Mouse (Mus musculus) heart, adult 2 months (tissue): ENCODE measurements around the gene Gm49387.

Experiments
- CTCF ChIP-seq: fragments of 200-600 bp; IDR thresholded peaks from 2 replicates; pipeline ENCODE4 v1.8.1; 2022; ENCODE audit warnings: antibody characterized with exemption, mild to moderate bottlenecking, moderate library complexity
- POLR2A ChIP-seq: fragments of 200-500 bp; IDR thresholded peaks from 2 replicates; pipeline ENCODE4 v1.6.1; 2011; ENCODE audit warnings: mild to moderate bottlenecking, low read depth, low read length, control low read depth; ENCODE audit not compliant: insufficient read depth

DNA sequence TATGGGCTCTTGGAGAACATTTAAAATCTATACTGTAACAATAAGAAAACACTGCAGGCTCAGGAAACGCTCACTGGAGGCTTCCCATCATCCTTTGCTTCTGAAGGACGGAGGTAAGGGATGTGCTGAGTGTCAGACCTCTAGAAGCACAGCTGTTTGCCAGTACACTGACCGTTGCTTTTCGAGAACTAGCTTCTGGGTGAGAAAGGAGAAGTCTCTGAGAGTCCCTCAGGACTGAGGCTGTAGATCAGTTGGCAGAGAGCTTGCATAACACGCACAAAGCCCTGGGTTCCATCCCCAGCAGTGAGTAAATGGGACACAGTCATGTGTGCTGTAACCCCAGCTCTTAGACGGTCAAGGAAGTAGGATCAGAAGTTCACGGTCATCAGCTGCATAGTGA is 44.3 kb downstream of the Gm49387 start:
- TF ChIP-seq POLR2A (no peak), CTCF (no peak)
